Mouse (Mus musculus) megakaryocyte, adult 5-6 weeks (primary cell): ENCODE data around the gene Psph. TPM values are rescaled to one million over a fixed set of nuclear protein-coding genes. Genes with fewer than 3 reads are reported as not detected.
A peak's percentile ranks its signal among the peaks of the same experiment; 100 is the strongest.
"Not testable (repeated sequence)": the region's sequence is repeated elsewhere in the genome, so short reads cannot be mapped to it uniquely, and the experiment has no call there.

ENCODE experiments used
- ATAC-seq: 2 replicates; pipeline ENCODE4 v1.8.0; 2016; ENCODE audit warnings: mild to moderate bottlenecking, inconsistent platforms; ENCODE audit not compliant: poor library complexity, severe bottlenecking
- total RNA-seq, 2 experiments: library from RNA; stranded (forward) in 1 of 2; stranded (reverse) in 1 of 2; fragments of 153-499, 151-499 nt in 1 of 2; fragments of 221-1000, 200-1000 nt in 1 of 2; gene quantifications; 2 replicates each; pipeline versions ENCODE4 v1.2.3 to v1.2.4; 2015 to 2017

The Psph gene
- total RNA-seq (2015) (8.8 and 11.1 TPM in 2 replicates), total RNA-seq (2017) (9.8 and 10.3 TPM in 2 replicates)

- ATAC-seq, result peak; percentile 93
These were observed at the start of gene Psph for GRCm38 (mm10) chr5:129786818-129787790. Psph (minus strand) TSS chr5:129787449.

DNA sequence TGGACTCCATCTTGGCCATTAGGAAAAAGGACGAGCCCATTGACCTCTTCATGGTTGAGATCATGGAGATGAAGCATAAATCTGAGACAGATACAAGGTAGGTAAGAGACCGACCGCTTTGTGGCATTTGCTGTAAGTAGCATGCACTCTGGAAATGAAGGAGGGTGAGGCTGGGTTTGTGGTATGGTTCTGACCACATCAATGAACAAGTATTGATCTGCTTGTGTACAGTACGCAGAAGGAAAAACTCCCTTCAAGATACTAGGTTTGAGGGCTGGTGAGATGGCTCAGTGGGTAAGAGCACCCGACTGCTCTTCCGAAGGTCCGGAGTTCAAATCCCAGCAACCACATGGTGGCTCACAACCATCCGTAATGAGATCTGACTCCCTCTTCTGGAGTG, 3.3 kb upstream of the Psph start:
- ATAC-seq, result not testable (repeated sequence)

- no peak for ATAC-seq
These were observed 757 bp upstream of the Psph start for GRCm38 (mm10) chr5:129787818-129788593.

DNA sequence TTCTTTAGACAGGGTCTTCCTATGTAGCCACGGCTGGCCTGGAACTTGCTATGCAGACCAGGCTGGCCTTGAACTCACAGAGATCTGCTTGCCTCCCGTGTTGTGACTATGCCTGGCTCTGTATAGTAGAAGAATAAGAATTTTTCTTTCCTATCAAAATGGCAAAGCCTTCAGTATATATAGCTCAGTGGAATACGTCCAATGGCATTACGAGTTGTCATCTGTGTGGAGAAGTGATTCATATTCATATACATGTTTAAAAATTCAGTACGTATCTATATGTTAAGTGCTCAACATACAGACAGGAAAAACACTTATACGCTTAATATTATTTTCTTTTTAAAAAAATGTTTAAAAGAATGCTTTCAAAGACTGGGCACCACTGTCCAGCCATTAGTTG, 1.1 kb downstream of the Psph start:
- no peak for ATAC-seq

GRCm38 (mm10) chr5:129785235-129785870, 1.9 kb downstream of the Psph start:
- no peak for ATAC-seq

- ATAC-seq, result no peak
These were observed 5.0 kb downstream of the Psph start for GRCm38 (mm10) chr5:129782211-129782610.

GRCm38 (mm10) chr5:129780131-129780530, 7.1 kb downstream of the Psph start:
- no peak for ATAC-seq

GRCm38 (mm10) chr5:129778996-129779716, 8.1 kb downstream of the Psph start:
- ATAC-seq, result peak; percentile 85

DNA sequence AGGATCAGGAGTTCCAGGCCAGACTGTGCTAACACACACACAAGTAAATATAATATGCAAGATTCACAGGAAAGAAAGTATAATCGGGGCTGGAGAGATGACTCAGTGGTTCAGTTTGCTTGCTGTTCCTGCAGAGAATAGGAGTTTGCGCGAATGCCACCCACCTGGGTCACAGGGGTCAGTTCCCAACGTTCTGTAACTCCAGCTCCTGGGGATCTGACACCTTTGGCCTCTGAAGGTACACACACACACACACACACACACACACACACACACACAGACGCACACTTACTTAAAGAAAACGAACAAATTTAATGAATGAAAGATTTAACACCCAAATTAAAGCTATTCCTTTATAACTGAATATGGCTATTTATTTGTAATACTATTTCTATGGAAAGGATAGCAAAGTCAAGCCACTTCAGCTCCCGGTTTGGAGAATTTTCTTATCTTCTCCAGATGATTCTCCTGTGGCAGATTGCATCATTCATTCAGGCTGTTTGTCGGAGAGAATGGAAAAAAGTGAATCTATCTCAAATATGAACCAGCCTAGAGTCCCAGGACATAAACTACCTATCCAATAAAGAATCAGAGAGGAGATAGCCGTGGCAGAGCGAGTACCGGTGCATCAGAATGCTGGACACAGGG, 8.8 kb downstream of the Psph start:
- ATAC-seq, result no peak

- ATAC-seq, result no peak
These were observed 12.6 kb downstream of the Psph start for GRCm38 (mm10) chr5:129774661-129775060.

GRCm38 (mm10) chr5:129773330-129773729, 13.9 kb downstream of the Psph start:
- not testable (repeated sequence) for ATAC-seq

GRCm38 (mm10) chr5:129772433-129772832, 14.8 kb downstream of the Psph start:
- no peak for ATAC-seq

DNA sequence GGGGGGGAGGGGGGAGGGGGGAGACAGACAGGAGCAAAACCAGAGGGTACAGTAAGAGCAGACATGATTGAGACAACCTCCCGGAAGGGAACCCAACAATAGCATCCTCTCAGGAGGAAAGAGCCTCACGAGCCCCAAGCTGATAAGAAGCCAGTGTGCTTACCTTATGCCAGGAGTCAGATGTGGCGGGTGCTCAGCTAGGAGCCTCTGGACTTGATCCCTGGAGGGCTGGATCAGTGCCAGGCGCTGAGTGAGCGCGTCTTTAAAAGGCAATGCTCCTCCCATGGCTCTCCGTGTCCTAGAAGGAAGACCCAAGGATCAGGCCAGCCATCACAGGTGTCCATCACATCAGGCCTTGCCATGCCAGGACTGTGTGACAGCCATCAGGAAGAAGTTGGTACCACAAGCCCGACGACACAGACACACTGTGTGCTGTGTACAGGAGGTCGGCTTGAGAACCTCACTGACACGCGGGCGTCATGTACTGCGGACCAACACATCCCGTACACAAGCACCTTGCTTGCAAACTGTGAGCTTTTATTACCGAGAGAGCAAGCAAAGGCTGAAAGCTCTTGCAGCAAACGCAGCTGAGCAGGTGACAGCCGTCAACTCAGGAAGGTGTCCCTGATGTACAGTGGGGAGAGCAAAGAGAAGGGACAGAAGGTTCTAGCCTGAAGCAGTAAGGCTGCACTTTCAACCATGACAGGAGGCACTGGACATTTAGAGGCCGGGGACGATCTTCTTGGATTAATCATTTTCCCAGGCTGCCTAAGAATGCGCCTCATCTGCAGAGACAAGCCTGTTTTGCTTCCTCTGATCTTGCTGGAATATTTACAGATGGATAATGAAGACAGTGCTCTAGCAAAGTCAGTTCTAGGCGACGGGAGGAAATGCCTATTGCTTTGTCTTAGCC, 16.6 kb downstream of the Psph start:
- ATAC-seq, result no peak

DNA sequence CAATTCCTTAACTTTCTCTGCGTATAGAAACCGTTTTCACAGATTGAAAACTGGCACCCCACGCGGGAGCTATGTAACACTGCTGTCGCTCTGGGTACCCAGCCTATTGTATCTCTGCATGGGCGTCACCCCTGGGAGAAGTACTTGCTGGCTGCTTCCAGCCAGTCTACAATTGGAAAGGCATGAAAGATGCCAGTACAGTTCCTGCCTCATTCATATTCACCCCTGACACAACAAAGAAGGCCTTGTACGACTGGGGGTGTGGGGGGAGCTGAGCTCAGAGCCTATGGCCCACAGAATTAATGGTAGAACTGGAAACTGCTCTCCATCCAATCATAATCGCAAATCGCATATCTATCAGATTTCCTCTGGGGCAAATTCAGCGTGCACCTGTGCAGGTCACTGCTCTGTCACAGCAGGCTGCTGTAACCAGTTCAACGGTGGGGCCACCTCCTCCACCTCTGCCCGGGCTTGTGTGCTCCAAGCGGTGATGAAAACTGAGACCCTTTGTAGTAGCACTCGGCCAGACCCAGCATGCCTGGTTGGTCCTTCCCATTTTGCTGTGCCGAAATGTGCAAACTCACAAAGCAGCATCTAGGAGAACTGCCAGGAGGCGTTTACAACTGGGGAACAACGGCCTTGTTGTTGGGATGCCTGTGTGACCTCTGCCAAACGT, 25.2 kb downstream of the Psph start:
- ATAC-seq, result no peak

GRCm38 (mm10) chr5:129759929-129760480, 27.2 kb downstream of the Psph start:
- ATAC-seq, result no peak

DNA sequence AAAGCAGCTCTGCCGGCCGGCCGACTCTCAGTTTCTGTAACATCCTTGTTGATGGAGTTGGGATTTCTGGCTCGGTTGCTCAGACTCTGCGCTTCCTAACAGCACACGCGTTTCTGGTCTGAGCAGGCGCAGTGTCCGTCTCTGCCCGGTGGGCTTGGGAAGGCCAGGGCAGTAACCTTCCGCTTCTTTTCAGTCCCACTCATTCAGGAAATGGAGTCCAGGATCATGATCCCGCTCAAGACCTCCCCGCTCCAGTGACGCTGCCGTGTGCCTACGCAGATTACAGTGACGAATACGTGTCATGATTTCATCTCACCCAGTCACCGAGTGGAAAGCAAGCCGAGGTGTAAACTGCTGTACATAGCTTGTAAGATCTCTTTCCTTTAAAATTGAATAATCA, 30.4 kb downstream of the Psph start:
- no peak for ATAC-seq

- no peak for ATAC-seq
These were observed 43.2 kb downstream of the Psph start for GRCm38 (mm10) chr5:129744050-129744449.

DNA sequence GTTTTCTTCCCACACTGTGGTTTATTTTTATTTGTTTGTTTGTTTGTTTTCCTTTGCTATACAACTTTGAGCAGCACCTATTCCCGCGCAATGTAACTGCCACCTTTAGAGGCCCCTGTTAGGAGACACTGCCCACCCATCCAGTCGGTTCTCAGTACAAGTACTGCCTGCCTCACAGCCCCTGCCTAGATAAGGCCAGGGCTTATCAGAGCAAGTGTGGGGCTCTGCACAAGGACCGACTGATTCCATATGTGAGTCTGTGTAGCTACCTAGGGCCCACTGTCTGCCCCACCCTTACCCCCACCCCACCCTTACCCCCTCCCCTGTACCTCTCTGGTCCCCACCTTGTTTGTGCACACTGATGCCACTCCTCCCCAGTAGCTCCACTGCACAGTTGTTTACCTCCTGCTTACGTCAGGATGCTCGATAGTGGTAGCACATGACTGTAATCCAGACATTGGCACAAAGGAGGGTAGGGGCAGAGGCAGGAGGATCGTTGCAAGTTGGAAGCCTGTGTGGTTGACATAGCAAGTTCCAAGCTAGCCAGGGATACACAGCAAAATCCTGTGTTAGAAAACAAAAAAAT, 44.3 kb downstream of the Psph start:
- ATAC-seq, result no peak
